Mouse (Mus musculus): ENCODE data around the gene Stk40. TPM values are rescaled to one million over a fixed set of nuclear protein-coding genes. Genes with fewer than 3 reads are reported as not detected.
"Not testable (repeated sequence)": the region's sequence is repeated elsewhere in the genome, so short reads cannot be mapped to it uniquely, and the experiment has no call there.

The Stk40 gene
- polyA plus RNA-seq, 1 experiment from 2014 or later = 38.0 TPM

- no peaks in the 10 kb centered on the region for H3K36me3 ChIP-seq (ENCODE audit: insufficient read depth)
- no peaks in the 10 kb centered on the region for H3K9me3 ChIP-seq (ENCODE audit: low read depth, low read length)
- WGBS = 27% methylated on average over 7 of the region's 7 CpGs
- no peaks in the 10 kb centered on the region for H3K4me1 ChIP-seq (ENCODE audit: insufficient read depth)
- no peak overlapping the region for H3K9ac ChIP-seq
- no peaks in the 10 kb centered on the region for H3K27me3 ChIP-seq (ENCODE audit: insufficient read depth, low read length)
- no peak overlapping the region for H3K27ac ChIP-seq (ENCODE audit: low read depth)
- H3K4me3 ChIP-seq (ENCODE audit: low read depth, low read length) = no peak overlapping the region
- peak; percentile 94 for DNase-seq
- H3K4me2 ChIP-seq = no peak overlapping the region
- peak; percentile 89 for ATAC-seq (ENCODE audit: insufficient read depth)
- peak; percentile 96 for TF ChIP-seq CTCF (IDR thresholded peaks at IDR 0.05; ENCODE audit: low read depth)
Observed at GRCm38 (mm10) chr4:126085996-126086576, 17.7 kb upstream of the Stk40 start.

GRCm38 (mm10) chr4:126090101-126090847 is 13.5 kb upstream of the Stk40 start:
- Histone ChIP-seq H3K9ac (no peak overlapping the region), H3K4me2 (no peak overlapping the region), H3K4me3 (ENCODE audit: low read depth, low read length) (no peak overlapping the region), H3K4me1 (ENCODE audit: insufficient read depth) (no peaks in the 10 kb centered on the region), H3K9me3 (ENCODE audit: low read depth, low read length) (no peaks in the 10 kb centered on the region), H3K27me3 (ENCODE audit: insufficient read depth, low read length) (no peaks in the 10 kb centered on the region), H3K36me3 (ENCODE audit: insufficient read depth) (no peaks in the 10 kb centered on the region), H3K27ac (ENCODE audit: low read depth) (no peak overlapping the region)
- DNase-seq (no peak), ATAC-seq (ENCODE audit: insufficient read depth) (no peak)
- 57% methylated on average over 7 of the region's 7 CpGs for WGBS
- TF ChIP-seq CTCF (IDR thresholded peaks at IDR 0.05; ENCODE audit: low read depth) = no peak

- DNase-seq = no peak
- no peak overlapping the region for H3K4me3 ChIP-seq (ENCODE audit: low read depth, low read length)
- ATAC-seq (ENCODE audit: insufficient read depth) = no peak
- H3K36me3 ChIP-seq (ENCODE audit: insufficient read depth) = no peaks in the 10 kb centered on the region
- no peaks in the 10 kb centered on the region for H3K9me3 ChIP-seq (ENCODE audit: low read depth, low read length)
- no peak overlapping the region for H3K4me2 ChIP-seq
- no peaks in the 10 kb centered on the region for H3K4me1 ChIP-seq (ENCODE audit: insufficient read depth)
- no peak overlapping the region for H3K9ac ChIP-seq
- 68% methylated on average over 4 of the region's 4 CpGs for WGBS
- no peak for TF ChIP-seq CTCF (IDR thresholded peaks at IDR 0.05; ENCODE audit: low read depth)
- no peaks in the 10 kb centered on the region for H3K27me3 ChIP-seq (ENCODE audit: insufficient read depth, low read length)
- H3K27ac ChIP-seq (ENCODE audit: low read depth) = no peak overlapping the region
Observed at GRCm38 (mm10) chr4:126090848-126091124, 13.0 kb upstream of the Stk40 start.

GRCm38 (mm10) chr4:126091873-126092272 is 11.9 kb upstream of the Stk40 start:
- Histone ChIP-seq H3K27me3 (ENCODE audit: insufficient read depth, low read length) (no peaks in the 10 kb centered on the region), H3K9ac (no peak overlapping the region), H3K4me2 (no peak overlapping the region), H3K9me3 (ENCODE audit: low read depth, low read length) (no peaks in the 10 kb centered on the region), H3K36me3 (ENCODE audit: insufficient read depth) (no peaks in the 10 kb centered on the region), H3K4me3 (ENCODE audit: low read depth, low read length) (no peak overlapping the region), H3K27ac (ENCODE audit: low read depth) (no peak overlapping the region), H3K4me1 (ENCODE audit: insufficient read depth) (no peaks in the 10 kb centered on the region)
- WGBS = 60% methylated on average over 8 of the region's 8 CpGs
- DNase-seq (no peak), ATAC-seq (ENCODE audit: insufficient read depth) (no peak)
- TF ChIP-seq CTCF (IDR thresholded peaks at IDR 0.05; ENCODE audit: low read depth) = no peak

GRCm38 (mm10) chr4:126095622-126096430 is 7.9 kb upstream of the Stk40 start:
- not testable (repeated sequence) for DNase-seq; H3K27ac ChIP-seq (ENCODE audit: low read depth); ATAC-seq (ENCODE audit: insufficient read depth); H3K9me3 ChIP-seq (ENCODE audit: low read depth, low read length); H3K27me3 ChIP-seq (ENCODE audit: insufficient read depth, low read length); H3K4me1 ChIP-seq (ENCODE audit: insufficient read depth); H3K9ac ChIP-seq
- 56% methylated on average over 14 of the region's 14 CpGs for WGBS
- H3K36me3 ChIP-seq (ENCODE audit: insufficient read depth) = 0 out of 2 replicates have a peak, but pooled peaks cover 18% of the 10 kb centered on the region
- H3K4me3 ChIP-seq (ENCODE audit: low read depth, low read length) = peak overlapping the region; percentile 65; the same call in 1 of the 2 replicates
- peak overlapping the region; percentile 72; the same call in 1 of the 2 replicates for H3K4me2 ChIP-seq

- H3K9me3 ChIP-seq (ENCODE audit: low read depth, low read length) = no peaks in the 10 kb centered on the region
- peak within 1 kb of the TSS; percentile 72 for H3K9ac ChIP-seq
- no peak for TF ChIP-seq CTCF (IDR thresholded peaks at IDR 0.05; ENCODE audit: low read depth)
- H3K4me2 ChIP-seq = peak within 1 kb of the TSS; percentile 72
- WGBS = 2% methylated on average over 37 of the region's 37 CpGs
- H3K36me3 ChIP-seq (ENCODE audit: insufficient read depth) = 0 out of 2 replicates have a peak, but pooled peaks cover 21% of the 10 kb centered on the region
- peak within 1 kb of the TSS; percentile 70 for H3K27ac ChIP-seq (ENCODE audit: low read depth)
- no peaks in the 10 kb centered on the region for H3K4me1 ChIP-seq (ENCODE audit: insufficient read depth)
- peak within 1 kb of the TSS; percentile 65 for H3K4me3 ChIP-seq (ENCODE audit: low read depth, low read length)
- DNase-seq (peak; percentile 98), ATAC-seq (ENCODE audit: insufficient read depth) (peak; percentile 99)
- no peaks in the 10 kb centered on the region for H3K27me3 ChIP-seq (ENCODE audit: insufficient read depth, low read length)
Observed at GRCm38 (mm10) chr4:126096464-126097111, 7.2 kb upstream of the Stk40 start, which contains the start of gene Lsm10. Gene Lsm10, plus strand, starts transcription at chr4:126096623.

All from lung, embryonic 14.5 days (tissue).